Mouse (Mus musculus) stomach, postnatal 0 days (tissue): ENCODE results near the gene C2cd2. TPM values are rescaled to one million over a fixed set of nuclear protein-coding genes. Genes with fewer than 3 reads are reported as not detected.

Experiments
- ATAC-seq: fragments of 200-750 bp; cut with Nextera tagmentation; 2 replicates; pipeline ENCODE4 v1.8.0; 2017; ENCODE audit not compliant: low FRiP score, low TSS enrichment
- DNase-seq: peaks from one replicate; pipeline ENCODE4 v3.0.0-alpha.2; 2016; ENCODE audit warnings: low spot score
- H3K27ac ChIP-seq: fragments of 300-500 bp; sonication (generic); replicated peaks from 2 replicates; pipeline ENCODE4 v1.5.1; 2014; ENCODE audit warnings: mild to moderate bottlenecking, control low read depth
- H3K27me3 ChIP-seq: fragments of 300-500 bp; sonication (generic); 2 replicates; pipeline ENCODE4 v1.6.1; 2014; ENCODE audit warnings: low read length; ENCODE audit not compliant: control insufficient read depth, insufficient read depth
- H3K36me3 ChIP-seq: fragments of 300-500 bp; sonication (generic); 2 replicates; pipeline ENCODE4 v1.6.1; 2014; ENCODE audit warnings: low read length, mixed read lengths; ENCODE audit not compliant: control insufficient read depth, insufficient read depth
- H3K4me1 ChIP-seq: fragments of 300-500 bp; sonication (generic); replicated peaks from 2 replicates; pipeline ENCODE4 v1.6.1; 2014; ENCODE audit warnings: antibody characterized with exemption; ENCODE audit not compliant: control insufficient read depth, insufficient read depth
- H3K4me2 ChIP-seq: fragments of 300-500 bp; sonication (generic); replicated peaks from 2 replicates; pipeline ENCODE4 v1.6.1; 2014; ENCODE audit warnings: low read depth, mild to moderate bottlenecking, control low read depth, moderate library complexity
- H3K4me3 ChIP-seq: fragments of 300-500 bp; sonication (generic); 2 replicates; pipeline ENCODE4 v1.5.1; 2014; ENCODE audit warnings: low read depth, low read length, control low read depth
- H3K9ac ChIP-seq: fragments of 300-500 bp; sonication (generic); 2 replicates; pipeline ENCODE4 v1.6.1; 2014; ENCODE audit warnings: mild to moderate bottlenecking, low read length, control low read depth, mixed read lengths
- H3K9me3 ChIP-seq: fragments of 300-500 bp; sonication (generic); 2 replicates; pipeline ENCODE4 v1.6.1; 2016; ENCODE audit warnings: low read length; ENCODE audit not compliant: control insufficient read depth
- CTCF ChIP-seq: IDR thresholded peaks from 2 replicates; pipeline ENCODE4 v1.5.1; 2016; ENCODE audit warnings: antibody characterized with exemption, low read depth, mild to moderate bottlenecking, moderate library complexity
- EP300 ChIP-seq: optimal IDR thresholded peaks from 2 replicates; pipeline ENCODE3; 2016; ENCODE audit warnings: antibody characterized with exemption
- WGBS: fragments of 180-500 bp; shearing (Covaris S2); extraction: QIAGEN DNeasy Blood & Tissue Kit; methylation state at CpG from one replicate; pipeline ENCODE4 v1.1.7; 2014; 5-methylcytosine and 5-hydroxymethylcytosine counted together
- polyA plus RNA-seq: library from polyadenylated mRNA; unstranded; fragments of >200 nt; fragmentation: Nextera tagmentation; extraction: Ambion mirVana; gene quantifications from 2 replicates; pipeline ENCODE4 v1.2.1, GENCODE M21; 2015

Gene C2cd2
- polyA plus RNA-seq, 1 experiment from 2014 or later, result 14.0 TPM

- ATAC-seq (no peak), DNase-seq (no peak)
- no peaks in the 10 kb centered on the region for H3K9me3 ChIP-seq
- no peaks in the 10 kb centered on the region for H3K27me3 ChIP-seq
- WGBS, result 63% methylated on average over 2 of the region's 2 CpGs
- H3K4me1 ChIP-seq, result no peaks in the 10 kb centered on the region
- H3K4me2 ChIP-seq, result no peak overlapping the region
- H3K36me3 ChIP-seq, result no peaks in the 10 kb centered on the region
- H3K9ac ChIP-seq, result no peak overlapping the region
- TF ChIP-seq EP300 (no peak), CTCF (no peak)
- H3K27ac ChIP-seq, result no peak overlapping the region
- H3K4me3 ChIP-seq, result no peak overlapping the region
Observed at GRCm38 (mm10) chr16:97925760-97926159, 36.6 kb downstream of the C2cd2 start.

DNA sequence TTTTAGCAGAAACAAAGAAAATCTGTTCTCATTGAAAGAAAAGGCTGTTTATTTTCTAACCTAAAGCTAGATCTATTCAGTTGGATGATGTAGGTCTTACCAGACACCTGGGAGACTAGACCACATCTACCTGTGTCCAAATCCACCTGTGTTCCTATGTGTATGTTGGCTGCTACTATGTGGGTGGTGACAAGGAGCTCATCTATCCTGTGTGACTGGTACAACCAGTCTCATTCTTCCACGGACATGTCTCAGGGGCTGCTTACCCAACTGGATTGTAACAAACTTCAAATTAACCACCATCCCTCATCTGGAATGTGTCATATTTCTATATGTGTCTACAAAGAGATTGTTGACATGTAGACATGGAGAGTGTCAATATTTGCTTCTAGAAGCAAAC lies 38.7 kb downstream of the C2cd2 start:
- no peaks in the 10 kb centered on the region for H3K9me3 ChIP-seq
- ATAC-seq (no peak), DNase-seq (no peak)
- H3K4me1 ChIP-seq, result no peaks in the 10 kb centered on the region
- no peak for TF ChIP-seq CTCF
- no peak for TF ChIP-seq EP300
- H3K4me3 ChIP-seq, result no peak overlapping the region
- no peak overlapping the region for H3K4me2 ChIP-seq
- H3K27ac ChIP-seq, result no peak overlapping the region
- WGBS, result 55% methylated on average over 1 of the region's 1 CpGs
- H3K9ac ChIP-seq, result no peak overlapping the region
- H3K27me3 ChIP-seq, result no peaks in the 10 kb centered on the region
- H3K36me3 ChIP-seq, result no peaks in the 10 kb centered on the region

GRCm38 (mm10) chr16:97922779-97923126 lies 39.6 kb downstream of the C2cd2 start:
- H3K4me1 ChIP-seq, result no peaks in the 10 kb centered on the region
- DNase-seq (no peak), ATAC-seq (peak; percentile 33)
- H3K27me3 ChIP-seq, result no peaks in the 10 kb centered on the region
- peak overlapping the region; percentile 88 for H3K4me2 ChIP-seq
- peak overlapping the region; percentile 90 for H3K4me3 ChIP-seq
- no peaks in the 10 kb centered on the region for H3K36me3 ChIP-seq
- TF ChIP-seq EP300 (no peak), CTCF (no peak)
- peak overlapping the region; percentile 92 for H3K27ac ChIP-seq
- WGBS, result under 1% methylated on average over 9 of the region's 9 CpGs
- H3K9me3 ChIP-seq, result no peaks in the 10 kb centered on the region
- peak overlapping the region; percentile 90 for H3K9ac ChIP-seq

- TF ChIP-seq EP300, result no peak
- peak; percentile 15; the same call in 1 of the 2 replicates for TF ChIP-seq CTCF
- under 1% methylated on average over 75 of the region's 75 CpGs for WGBS
- no peaks in the 10 kb centered on the region for H3K36me3 ChIP-seq
- ATAC-seq (peak; percentile 96), DNase-seq (peak; percentile 90)
- H3K27ac ChIP-seq, result peak overlapping the region; percentile 92
- peak overlapping the region; percentile 90 for H3K4me3 ChIP-seq
- H3K27me3 ChIP-seq, result no peaks in the 10 kb centered on the region
- no peaks in the 10 kb centered on the region for H3K9me3 ChIP-seq
- peak overlapping the region; percentile 88 for H3K4me2 ChIP-seq
- no peaks in the 10 kb centered on the region for H3K4me1 ChIP-seq
- peak overlapping the region; percentile 90 for H3K9ac ChIP-seq
Observed at GRCm38 (mm10) chr16:97921961-97922778, 40.2 kb downstream of the C2cd2 start.

DNA sequence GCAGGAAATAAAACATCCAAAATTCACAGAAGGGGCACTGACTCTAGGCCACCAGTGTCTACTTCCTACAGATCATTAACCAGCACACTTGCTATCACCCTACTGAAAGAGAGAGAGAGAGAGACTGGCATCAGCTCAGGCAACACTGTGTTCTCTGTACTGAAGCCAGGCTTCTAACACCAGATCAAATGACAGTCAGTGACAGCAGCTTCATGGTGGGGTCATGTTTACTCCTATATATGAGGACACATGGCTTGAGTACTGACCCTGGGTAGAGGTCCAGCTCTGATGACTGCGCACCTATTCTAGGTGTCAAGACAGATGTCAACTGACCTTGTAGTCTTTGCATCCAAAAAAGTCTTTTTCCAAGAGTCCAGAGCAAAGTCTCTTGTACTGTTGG lies 41.8 kb downstream of the C2cd2 start:
- H3K4me2 ChIP-seq, result peak overlapping the region; percentile 17; the same call in 1 of the 2 replicates
- no peak overlapping the region for H3K9ac ChIP-seq
- H3K4me1 ChIP-seq, result no peaks in the 10 kb centered on the region
- H3K27me3 ChIP-seq, result no peaks in the 10 kb centered on the region
- H3K4me3 ChIP-seq, result no peak overlapping the region
- TF ChIP-seq CTCF (no peak), EP300 (no peak)
- DNase-seq (no peak), ATAC-seq (no peak)
- no peak overlapping the region for H3K27ac ChIP-seq
- WGBS, result 100% methylated on average over 1 of the region's 1 CpGs
- H3K9me3 ChIP-seq, result no peaks in the 10 kb centered on the region
- H3K36me3 ChIP-seq, result no peaks in the 10 kb centered on the region

GRCm38 (mm10) chr16:97919793-97920192 lies 42.6 kb downstream of the C2cd2 start:
- Histone ChIP-seq H3K4me3 (no peak overlapping the region), H3K4me2 (no peak overlapping the region), H3K27me3 (no peaks in the 10 kb centered on the region), H3K27ac (no peak overlapping the region), H3K36me3 (no peaks in the 10 kb centered on the region), H3K9me3 (no peaks in the 10 kb centered on the region), H3K4me1 (no peaks in the 10 kb centered on the region), H3K9ac (no peak overlapping the region)
- no peak for TF ChIP-seq CTCF
- no peak for TF ChIP-seq EP300
- ATAC-seq, result no peak
- WGBS, result 50% methylated on average over 2 of the region's 2 CpGs
- DNase-seq, result no peak
